Mouse (Mus musculus): ENCODE results near the gene Gda.

DNA sequence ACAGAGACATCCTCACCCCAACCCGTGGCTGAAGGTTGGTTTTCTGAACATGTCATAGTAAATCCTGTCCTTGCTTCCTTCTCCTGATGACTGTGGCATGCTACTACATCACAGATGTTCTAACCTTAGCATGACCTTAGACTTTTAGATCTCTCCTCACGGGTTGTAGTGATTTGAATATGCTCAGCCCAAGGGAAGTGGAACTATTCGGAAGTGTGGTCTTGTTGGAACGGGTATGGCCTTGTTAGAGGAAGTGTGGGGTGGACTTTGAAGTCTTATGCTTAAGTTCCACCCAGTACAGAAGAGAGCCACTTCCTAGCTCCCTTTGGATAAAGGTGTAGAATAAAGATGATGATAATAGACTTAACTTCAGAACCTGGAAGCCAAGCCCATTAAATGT lies 22.6 kb upstream of the Gda start:
- TF ChIP-seq EP300 (IDR thresholded peaks at IDR 0.05; ENCODE audit: low read length) (peak; percentile 81), KAT2A (IDR thresholded peaks at IDR 0.05; ENCODE audit: insufficient replicate concordance, low read length) (no peak), CTCF (conservative IDR thresholded peaks at IDR 0.05 in 1 of 2, IDR thresholded peaks at IDR 0.05 in 1 of 2; ENCODE audit: low read depth in 2 of 2, low read length in 2 of 2) (no peak), MAFK (IDR thresholded peaks at IDR 0.05; ENCODE audit: insufficient replicate concordance, low read length) (no peak), TCF12 (IDR thresholded peaks at IDR 0.05; ENCODE audit: low read depth, low read length) (0 out of 2 replicates have a peak, but pooled peaks have one; percentile 50)

Data from CH12.LX (cell line).